Mouse (Mus musculus) left cerebral cortex, postnatal 36 days (tissue): ENCODE data around the gene Fam222b. TPM values are rescaled to one million over a fixed set of nuclear protein-coding genes. Genes with fewer than 3 reads are reported as not detected.
"Not testable (repeated sequence)": the region's sequence is repeated elsewhere in the genome, so short reads cannot be mapped to it uniquely, and the experiment has no call there.

Experiments
- DNase-seq, 2 experiments: peaks; one replicate each; pipeline ENCODE4 v3.0.0; 2021 to 2022; ENCODE audit warnings: low spot score in 2 of 2, mixed read lengths in 1 of 2
- intact Hi-C: fragments of 180-260 bp; cut with DNase I; formaldehyde crosslinking; loops from one replicate; pipeline ENCODE4 v1.15.1; 2025
- total RNA-seq, 2 experiments: library from RNA; stranded (reverse); gene quantifications; 2 replicates each; pipeline ENCODE4 v1.2.3; 2021

Gene Fam222b
- total RNA-seq, 2 experiments from 2014 or later: 29.0 to 29.7 TPM

DNA sequence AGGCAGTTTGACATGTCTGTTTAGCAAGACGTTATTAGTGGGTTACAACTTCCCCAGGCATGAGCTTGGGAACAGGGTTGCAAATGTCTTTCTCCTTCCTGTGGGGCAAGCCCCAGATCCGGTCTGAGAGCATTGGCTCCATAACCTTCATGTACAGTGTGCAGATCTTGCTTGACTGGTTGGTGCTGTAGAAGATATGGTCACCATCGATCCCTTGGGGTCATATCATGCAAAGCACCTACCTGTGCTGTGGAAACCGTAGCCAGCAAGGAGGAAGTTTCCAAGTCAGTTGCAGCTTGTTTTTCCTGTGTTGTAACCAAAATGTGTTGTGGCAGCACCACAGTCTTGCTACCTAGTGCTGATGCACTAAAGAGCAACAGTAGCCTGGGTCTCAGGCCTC lies 32.3 kb downstream of the Fam222b start:
- DNase-seq: no peak
- intact Hi-C loops: no loop called here

DNA sequence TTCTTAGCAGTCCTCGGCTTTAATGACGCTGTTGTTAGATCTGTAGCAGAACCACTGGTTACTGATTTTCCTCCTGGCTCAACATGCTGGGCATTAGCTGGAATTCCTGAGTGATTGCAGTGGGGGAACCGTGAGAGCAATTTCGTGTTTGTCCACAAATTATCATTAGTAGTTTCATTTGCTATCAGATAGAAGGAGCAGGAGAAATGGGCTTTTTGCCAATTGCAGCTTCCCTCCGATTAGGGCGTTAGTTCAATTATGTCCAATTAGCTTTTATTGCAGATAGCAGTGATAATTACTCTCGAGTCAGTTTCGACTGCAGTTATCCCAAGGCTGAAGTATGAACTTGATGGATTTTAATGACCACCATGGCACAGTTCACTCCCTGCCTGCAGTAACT lies 35.0 kb downstream of the Fam222b start:
- no peak for DNase-seq
- intact Hi-C loops: no loop called here

DNA sequence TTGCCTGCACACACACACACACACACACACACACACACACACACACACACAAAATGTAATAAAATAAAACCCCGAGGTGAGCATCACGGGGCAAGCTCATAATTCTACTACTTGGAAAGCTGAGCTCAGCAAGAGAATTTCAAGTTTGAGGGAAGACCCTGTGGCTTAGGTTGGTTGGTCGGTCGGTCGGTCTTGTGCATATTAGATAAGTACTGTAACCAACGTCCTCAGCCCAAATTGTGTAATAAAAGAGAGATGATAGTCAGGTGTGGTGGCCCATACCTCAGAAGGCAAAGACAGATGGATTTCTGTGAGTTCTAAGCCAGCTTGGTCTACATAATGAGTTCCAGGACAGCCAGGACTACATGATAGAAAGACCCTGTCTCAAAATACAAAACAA lies 39.5 kb downstream of the Fam222b start:
- intact Hi-C loops: no loop called here
- DNase-seq: no peak

DNA sequence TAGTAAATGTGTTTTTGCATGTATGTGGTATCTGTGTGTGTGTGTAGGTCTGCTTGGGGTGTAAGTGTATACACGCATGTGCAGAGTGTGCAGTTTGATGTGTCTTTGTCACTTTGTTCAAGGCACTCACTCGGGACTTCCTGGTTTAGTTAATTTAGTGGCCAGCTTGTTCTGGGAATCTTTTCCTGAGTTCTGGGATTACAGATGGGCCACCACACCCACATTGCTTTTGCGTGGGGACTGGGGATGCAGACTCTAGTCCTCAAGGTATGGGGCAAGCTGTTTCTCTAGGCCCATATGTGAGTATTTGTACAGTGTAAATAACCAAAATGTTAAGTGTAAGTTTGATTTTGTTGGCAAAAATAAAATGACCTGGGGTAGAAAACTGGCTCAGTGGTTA lies 39.9 kb downstream of the Fam222b start:
- no peak for DNase-seq
- intact Hi-C loops: no loop called here

DNA sequence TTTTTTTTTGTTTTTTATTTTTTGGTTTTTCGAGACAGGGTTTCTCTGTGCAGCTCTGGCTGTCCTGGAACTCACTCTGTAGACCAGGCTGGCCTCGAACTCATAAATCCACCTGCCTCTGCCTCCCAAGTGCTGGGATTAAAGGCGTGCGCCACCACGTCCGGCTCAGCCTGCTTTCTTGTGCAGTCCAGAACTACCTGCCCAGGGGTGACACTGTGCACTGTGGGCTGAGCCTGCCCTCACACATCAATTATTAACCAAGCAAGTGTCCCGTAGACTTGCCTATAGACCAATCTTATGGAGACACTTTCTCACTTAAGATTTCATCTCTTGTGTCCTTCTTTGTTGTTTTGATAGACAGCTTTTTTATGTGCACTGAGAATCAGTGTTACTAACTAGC lies 40.9 kb downstream of the Fam222b start:
- intact Hi-C loops, DNase-seq: not testable (repeated sequence)

DNA sequence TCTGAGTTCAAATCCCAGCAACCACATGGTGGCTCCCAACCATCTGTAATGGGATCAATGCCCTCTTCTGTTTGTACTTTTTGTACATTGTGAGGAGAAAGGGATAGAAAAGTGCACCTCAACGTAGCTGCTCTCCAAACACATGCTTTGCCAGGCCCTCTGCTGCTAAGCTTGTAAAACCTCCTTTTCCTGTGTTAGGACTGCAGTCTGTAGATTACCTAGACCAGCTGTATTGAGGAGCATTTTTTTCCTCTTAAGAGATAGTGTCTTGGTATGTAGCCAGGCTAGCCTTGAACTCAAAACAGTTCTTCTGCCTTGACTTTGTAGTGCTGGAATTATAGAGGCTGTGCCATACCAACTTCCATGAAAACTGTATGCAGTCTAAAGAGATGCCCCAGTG lies 41.7 kb downstream of the Fam222b start:
- DNase-seq: no peak
- intact Hi-C loops: no loop called here

DNA sequence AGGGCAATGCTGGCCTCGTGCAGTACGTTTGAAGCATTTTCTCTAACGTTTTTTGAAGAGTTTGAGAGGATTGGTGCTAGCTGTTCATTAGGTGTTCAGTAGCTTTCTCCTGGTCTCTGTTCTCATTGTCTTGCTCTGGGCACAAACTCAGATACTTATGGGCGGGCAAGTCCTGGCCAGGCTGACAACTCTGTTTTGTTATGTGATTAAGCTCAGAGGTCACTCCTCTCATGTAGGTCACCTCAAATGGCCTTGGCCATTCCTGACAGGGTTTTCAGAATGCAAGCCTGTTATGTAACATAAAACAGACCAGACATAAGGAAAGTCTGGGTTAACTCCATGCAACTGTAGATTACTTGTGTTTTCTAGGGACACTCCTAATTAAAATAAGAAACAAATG lies 43.1 kb downstream of the Fam222b start:
- DNase-seq: no peak
- intact Hi-C loops: no loop called here

DNA sequence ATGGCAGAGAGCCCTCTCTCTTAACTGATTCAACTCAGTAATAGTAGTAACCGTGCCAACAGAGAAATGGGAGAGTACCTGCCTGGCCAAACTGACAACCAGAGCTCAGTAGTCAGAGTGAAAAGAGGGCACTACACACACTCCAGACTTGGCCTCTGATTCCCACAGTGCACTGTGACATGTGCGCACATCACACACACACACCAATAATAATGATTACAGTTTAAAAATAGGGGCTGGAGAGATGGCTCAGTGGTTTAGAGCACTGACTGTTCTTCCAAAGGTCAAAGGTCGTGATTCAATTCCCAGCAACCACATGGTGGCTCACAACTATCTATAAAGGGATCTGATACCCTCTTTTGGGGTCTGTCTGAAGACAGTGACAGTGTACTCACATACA lies 43.6 kb downstream of the Fam222b start:
- intact Hi-C loops: no loop called here
- no peak for DNase-seq

DNA sequence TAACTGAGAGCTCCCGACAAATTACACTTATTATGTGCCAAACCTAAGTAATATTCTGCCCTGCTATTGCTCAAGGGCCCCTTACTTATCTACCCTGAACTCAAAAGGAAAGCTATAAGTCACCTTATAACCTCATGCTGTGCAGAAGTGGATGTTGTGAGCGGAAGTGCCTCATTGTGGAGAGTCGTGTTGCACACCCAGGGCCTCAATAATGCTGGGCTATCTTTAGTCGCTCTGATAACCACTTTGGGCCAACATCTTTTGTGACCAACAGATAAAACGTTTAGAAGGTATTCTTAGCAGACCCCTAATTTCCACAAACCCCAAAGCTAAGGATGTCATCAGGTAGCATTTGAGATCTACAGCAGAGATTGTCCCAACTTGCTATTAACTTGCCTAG lies 46.2 kb downstream of the Fam222b start:
- DNase-seq: no peak
- intact Hi-C loops: no loop called here

DNA sequence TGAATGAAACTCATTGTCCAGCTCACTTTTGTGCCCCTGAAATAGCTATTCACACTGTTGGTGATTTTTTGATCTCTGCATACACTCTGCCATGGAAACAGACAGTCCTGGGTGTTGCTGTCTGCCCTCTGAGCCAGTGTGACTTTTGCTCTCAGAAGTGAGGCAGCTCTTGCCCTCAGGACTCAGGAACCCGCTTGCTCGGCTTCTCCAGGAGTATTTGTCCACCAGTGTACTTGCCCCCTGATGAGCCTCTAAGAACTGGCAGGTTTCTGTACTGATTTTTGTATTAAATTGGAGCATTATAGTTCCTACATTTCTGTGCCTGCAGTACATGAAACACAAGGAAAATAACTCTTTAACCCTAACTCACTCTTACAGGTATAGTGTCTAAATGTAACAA lies 49.1 kb downstream of the Fam222b start:
- DNase-seq: no peak
- intact Hi-C loops: no loop called here

DNA sequence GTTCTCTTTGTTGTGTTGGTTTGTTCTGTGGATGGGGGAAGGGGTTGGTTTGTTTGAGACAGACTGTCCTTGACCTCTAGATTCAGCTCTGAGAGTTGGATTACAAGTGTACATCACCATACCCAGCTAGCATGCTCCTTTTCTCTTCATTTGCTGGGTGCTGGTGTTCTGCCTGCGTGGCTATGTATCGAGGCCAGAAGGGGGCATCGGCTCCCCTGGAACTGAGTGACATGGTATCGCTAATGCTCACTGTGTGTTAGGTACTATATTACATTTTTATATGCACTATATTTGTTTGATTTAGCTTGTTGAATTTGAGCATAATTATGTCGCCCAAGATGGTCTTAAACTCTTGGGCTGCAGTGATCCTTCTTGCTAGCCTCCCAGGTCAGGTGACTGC lies 51.7 kb downstream of the Fam222b start:
- no peak for DNase-seq
- intact Hi-C loops: no loop called here

DNA sequence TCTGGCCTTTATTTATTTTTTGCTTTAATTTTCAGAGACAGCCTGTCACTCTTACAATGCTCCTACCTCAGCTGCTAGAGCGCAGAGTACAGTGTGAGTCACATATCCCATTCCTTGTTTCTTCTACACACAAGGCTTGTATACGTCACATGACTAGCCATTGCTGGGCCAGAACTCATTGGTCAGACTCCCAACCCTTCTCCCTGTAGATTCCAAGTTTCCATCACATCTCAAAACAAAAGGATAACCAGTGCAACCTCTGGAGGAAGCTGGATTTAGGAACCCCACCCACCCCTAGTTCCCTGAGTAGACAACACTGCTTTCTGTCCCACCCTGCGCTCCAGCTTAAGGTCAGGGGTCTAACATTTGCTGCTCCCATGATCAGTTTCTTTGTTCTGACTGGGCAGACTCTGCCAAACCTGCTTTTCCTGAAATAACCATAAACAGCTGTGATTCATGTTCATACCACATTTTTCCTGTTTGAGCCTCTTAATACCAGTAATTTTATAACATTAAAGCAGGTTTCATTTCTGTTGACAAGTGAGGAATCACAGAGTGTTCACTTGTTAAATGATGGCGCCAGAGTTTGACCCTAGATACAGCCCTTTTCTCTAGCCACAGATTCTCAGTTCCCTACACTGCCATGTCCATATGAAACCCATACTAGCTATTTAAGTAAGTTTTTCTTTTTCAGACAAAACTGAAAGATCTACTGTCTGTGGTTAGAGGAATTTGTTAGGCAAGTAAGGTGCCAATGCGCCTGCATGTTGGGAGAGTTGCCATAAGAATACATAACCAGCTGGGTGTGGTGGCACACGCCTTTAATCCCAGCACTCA lies 52.5 kb downstream of the Fam222b start:
- intact Hi-C loops: no loop called here
- DNase-seq: no peak

DNA sequence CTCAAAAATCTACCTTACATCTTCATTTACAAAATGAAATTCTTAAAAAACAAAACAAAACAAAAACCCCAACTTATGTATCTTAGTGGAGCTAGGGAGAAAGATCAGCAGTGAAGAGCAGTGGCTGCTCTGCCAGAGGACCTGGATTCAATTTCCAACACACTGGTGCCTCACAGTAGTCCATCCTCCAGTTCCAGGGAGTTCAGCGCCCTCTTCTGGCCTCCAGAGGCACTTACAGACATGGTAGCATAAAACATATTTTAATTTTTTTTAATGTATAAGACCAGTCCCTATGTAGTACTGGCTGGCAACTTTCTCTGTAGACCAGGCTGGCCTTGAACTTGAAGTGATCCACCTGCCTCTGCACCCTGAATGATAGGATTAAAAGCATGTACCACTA lies 56.7 kb downstream of the Fam222b start:
- intact Hi-C loops: loop anchor here (5.0 kb wide), 1 partner anchor 54 kb away; no protein-coding TSS in a partner anchor
- DNase-seq: no peak

DNA sequence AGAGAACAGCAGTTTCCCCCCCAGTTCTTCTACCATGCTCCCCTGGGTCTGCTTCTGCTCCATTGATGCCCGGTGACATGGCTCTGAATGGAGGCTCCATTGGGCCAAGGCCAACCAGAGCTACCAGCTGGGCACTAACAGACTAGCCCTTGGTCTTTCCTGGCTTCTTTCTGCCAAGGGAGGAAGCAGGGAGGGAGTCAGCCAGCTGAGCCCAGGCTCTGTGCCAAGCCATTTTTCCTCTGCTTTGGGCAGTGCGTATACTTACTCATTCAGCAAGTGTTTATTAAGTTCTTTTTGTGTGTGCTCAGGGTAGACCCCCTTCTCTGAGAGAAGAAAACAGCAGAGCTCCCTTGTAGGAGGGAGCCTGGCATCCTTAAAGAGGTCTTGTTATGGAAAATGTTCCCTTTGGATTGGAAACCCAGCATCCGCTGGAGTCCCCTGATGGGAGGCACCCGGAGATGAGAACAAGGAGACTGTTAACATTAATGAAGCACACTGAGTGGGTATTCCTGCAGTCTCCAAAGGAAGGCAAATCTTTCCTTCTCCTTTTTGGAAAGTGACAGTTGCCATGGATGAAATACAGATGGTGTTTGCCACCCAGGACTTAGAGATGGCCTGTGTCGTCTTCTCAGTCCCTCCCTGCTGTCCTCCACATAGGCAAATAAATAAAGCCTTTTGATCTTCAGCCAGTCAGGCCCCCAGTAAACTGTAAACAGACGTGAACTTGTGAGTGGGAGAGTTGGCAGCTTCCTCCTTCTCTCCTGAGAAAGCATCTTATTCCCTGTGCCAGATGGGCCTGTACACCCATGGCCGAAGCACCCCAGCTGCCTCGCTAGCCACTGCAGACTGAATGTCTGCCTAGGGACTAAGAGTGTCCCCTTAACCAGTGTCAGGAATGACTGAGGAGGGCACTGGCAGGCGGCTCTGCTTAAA lies 58.1 kb downstream of the Fam222b start:
- peak; percentile 64 to 68 for DNase-seq
- intact Hi-C loops: loop anchor here (5.0 kb wide), 1 partner anchor 55 kb away; no protein-coding TSS in a partner anchor

DNA sequence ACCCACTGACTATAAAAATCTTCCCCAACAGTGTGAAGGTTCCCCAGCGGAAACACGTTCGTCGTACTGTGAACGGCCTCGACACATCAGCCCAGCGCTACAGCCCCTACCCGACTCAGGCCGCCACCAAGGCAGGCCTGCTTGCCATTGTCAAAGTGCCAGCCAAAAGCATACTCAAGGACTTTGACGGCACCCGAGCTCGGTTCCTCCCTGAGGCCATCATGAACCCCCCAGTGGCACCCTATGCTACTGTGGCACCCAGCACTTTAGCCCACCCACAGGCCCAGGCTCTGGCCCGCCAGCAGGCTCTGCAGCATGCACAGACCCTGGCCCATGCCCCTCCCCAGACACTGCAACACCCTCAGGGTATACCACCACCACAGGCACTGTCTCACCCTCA lies 59.3 kb downstream of the Fam222b start:
- intact Hi-C loops: loop anchor here (5.0 kb wide), 1 partner anchor 56 kb away; no protein-coding TSS in a partner anchor
- DNase-seq: no peak

DNA sequence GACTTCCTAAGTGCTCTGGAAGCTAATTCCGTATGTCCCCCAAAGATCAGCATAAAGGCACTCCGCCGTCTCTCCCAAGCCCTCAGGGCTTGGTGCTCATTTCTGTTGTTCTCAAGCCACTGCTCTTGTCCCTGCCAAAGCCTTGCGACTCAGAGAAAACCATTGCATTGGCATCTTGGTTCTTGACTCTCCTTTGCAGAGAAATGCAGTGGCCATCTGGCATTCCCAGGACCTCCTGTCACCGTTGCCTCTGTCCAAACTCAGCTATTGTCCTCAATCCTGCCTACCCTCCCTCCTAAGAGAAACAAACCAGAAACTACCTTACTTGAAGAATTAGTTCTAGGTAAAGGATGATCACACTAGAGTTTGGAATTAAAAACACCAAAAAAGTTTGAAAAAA lies 61.2 kb downstream of the Fam222b start:
- no peak for DNase-seq
- intact Hi-C loops: loop anchor here (5.0 kb wide), 1 partner anchor 93 kb away; no protein-coding TSS in a partner anchor

DNA sequence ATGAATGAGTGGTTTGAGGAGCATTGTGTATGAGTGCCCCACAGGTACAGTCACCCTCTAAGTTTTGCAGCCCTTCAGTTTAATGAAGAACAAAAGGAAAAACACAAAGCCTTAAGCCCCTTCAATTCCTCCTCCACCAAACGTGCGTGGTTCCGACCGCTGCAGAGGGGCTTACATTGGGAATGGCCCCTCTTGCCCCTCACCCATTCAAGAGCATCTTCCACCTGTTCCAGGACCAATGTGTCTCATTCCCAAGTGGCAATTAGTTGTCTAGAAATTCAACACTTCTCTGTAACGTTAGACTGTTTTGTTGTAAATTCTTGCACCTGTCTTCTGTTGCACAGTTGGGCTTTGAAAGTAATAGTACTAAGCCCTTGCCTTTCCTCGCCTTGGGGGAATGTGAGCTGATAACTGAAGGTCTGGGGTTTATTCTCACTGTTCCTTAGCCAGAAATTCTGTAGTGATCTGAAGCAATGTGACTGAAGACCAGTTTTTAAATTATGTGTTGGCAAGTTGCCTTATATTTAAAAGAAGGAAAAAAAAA lies 61.8 kb downstream of the Fam222b start:
- intact Hi-C loops: loop anchor here (5.0 kb wide), 1 partner anchor 94 kb away; no protein-coding TSS in a partner anchor
- no peak for DNase-seq

DNA sequence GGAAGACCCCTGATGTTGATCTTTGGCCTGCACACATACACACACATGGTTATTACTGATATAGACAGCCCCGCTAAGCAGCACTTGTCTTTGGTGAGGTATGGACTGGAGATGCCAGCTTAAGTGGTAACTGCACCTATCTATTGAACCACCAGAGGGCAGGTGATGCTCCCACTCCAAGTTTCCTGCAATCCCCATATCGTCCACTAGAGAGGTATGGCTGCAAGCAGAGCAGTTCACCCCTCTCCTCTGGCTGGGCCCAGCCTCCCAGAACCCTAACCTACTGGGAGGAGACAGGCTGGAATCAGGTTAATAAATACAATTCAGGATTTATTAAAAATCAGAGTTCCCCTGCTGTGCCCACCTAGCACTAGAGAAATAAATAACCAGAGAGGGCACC lies 64.6 kb downstream of the Fam222b start:
- peak in 1 of 2 experiments; percentile 65 for DNase-seq
- intact Hi-C loops: loop anchor here (5.0 kb wide), 1 partner anchor 97 kb away; no protein-coding TSS in a partner anchor

DNA sequence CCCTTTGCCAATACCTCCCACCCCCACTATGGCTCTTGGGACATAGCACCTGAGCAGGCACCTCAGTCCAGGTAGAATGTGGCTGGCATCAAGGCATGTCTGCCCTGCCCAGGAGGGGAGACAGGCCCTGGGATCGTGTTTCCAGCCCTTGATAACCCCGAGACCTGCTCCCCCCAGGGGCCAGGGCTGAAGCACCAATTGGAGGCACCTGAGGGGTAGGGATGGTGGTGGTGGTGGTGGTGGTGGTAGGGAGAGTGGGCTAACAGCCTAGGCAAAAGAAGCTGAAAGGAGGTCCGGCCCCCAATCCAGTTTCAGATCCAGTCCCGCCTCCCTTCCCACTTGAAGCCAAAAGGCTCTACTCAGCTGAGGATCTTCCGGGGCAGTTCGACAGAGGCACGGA lies 65.1 kb downstream of the Fam222b start:
- intact Hi-C loops: loop anchor here (5.0 kb wide), 1 partner anchor 97 kb away; no protein-coding TSS in a partner anchor
- DNase-seq: no peak

DNA sequence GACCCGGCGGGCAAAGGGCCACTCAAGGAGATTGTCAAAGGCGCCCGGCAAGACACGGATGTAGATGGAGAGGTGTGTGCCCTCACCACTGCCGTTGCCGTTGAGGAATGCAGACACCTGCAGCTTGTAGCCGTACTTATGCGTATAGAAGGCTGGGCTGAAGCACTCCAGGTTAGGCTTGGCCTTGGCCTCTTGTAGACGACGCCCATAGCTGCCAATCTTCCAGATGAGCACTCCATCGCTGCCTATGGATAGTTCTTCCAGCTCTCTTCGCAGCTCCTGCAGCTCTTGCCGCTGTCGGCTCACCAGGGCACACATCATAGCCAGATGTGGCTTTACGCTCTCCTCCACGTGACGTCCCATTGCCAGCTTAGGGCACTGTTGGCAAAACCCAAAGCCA lies 65.7 kb downstream of the Fam222b start:
- intact Hi-C loops: no loop called here
- no peak for DNase-seq
